Mouse (Mus musculus) heart, embryonic 15.5 days (tissue): ENCODE results near the gene Msl1. TPM values are rescaled to one million over a fixed set of nuclear protein-coding genes. Genes with fewer than 3 reads are reported as not detected.

Experiments used
- ATAC-seq: fragments of 200-750 bp; cut with Nextera tagmentation; replicated peaks from 2 replicates; pipeline ENCODE4 v1.8.0; 2017; ENCODE audit warnings: low read depth, moderate TSS enrichment; ENCODE audit not compliant: insufficient number of reproducible peaks, insufficient read depth, low FRiP score
- H3K27ac ChIP-seq: fragments of 300-500 bp; sonication (generic); 2 replicates; pipeline ENCODE4 v1.5.1; 2015; ENCODE audit warnings: mild to moderate bottlenecking, inconsistent platforms
- H3K27me3 ChIP-seq: fragments of 300-500 bp; sonication (generic); 2 replicates; pipeline ENCODE4 v1.6.1; 2015; ENCODE audit warnings: inconsistent platforms
- H3K36me3 ChIP-seq: fragments of 300-500 bp; sonication (generic); 2 replicates; pipeline ENCODE4 v1.6.1; 2015; ENCODE audit warnings: mild to moderate bottlenecking, inconsistent platforms
- H3K4me1 ChIP-seq: fragments of 300-500 bp; sonication (generic); replicated peaks from 2 replicates; pipeline ENCODE4 v1.6.1; 2015; ENCODE audit warnings: inconsistent platforms
- H3K4me2 ChIP-seq: fragments of 300-500 bp; sonication (generic); 2 replicates; pipeline ENCODE4 v1.6.1; 2015; ENCODE audit warnings: inconsistent platforms, mild to moderate bottlenecking, moderate library complexity
- H3K4me3 ChIP-seq: fragments of 300-500 bp; sonication (generic); 2 replicates; pipeline ENCODE4 v1.5.1; 2015; ENCODE audit warnings: mild to moderate bottlenecking, inconsistent platforms
- H3K9ac ChIP-seq: fragments of 300-500 bp; sonication (generic); 2 replicates; pipeline ENCODE4 v1.6.1; 2015; ENCODE audit warnings: mild to moderate bottlenecking, inconsistent platforms
- H3K9me3 ChIP-seq: fragments of 300-500 bp; sonication (generic); replicated peaks from 2 replicates; pipeline ENCODE4 v1.6.1; 2016; ENCODE audit warnings: inconsistent platforms
- WGBS: fragments of 180-500 bp; shearing (Covaris S2); methylation state at CpG from one replicate; pipeline ENCODE4 v1.1.7; 2015; ENCODE audit warnings: mixed read lengths; 5-methylcytosine and 5-hydroxymethylcytosine counted together
- polyA plus RNA-seq: library from polyadenylated mRNA; unstranded; fragments of >200 nt; fragmentation: Nextera tagmentation; extraction: Ambion mirVana; gene quantifications from 2 replicates; pipeline ENCODE4 v1.2.1, GENCODE M21; 2015

Msl1 gene
- polyA plus RNA-seq: 15.5 and 17.2 TPM in 2 replicates

DNA sequence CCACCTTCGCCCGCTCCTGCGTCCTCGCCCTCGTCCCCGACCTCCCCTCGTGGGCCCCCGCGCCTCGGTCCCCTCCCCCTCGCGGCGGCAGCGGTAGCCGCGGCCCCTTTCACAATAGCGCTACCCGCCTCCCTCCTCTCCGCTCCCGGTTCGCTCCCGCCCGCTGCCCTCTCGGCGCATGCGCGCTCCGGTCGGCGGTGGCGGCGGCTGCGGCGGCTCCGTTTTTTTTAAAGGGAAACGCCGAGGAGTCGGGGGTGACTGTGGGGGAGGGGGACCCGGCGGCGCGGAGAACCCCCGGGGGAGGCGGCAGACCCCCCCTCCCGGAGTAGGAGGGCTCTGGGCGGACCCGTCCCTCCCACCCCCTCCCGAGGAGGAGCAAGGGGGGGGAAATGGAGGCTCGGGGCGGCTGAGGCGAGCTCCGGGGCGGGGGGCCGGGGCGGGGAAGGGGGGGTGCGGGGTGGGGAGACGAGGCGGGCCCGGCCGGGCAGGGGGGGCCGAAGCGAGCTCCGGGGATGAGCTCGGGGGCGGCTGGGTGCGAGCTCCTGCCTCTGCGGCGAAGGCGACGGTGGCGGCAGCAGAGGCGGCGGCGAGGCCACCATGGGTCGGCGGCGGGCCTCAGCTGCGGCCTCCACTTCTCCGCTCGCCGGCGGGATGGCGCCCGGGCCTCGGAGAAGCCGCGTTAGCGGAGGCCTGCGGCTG, at the start of gene Msl1:
Gene Msl1 (plus strand): TSS at position 502 of the 699 bp plus-strand sequence.
- peaks cover 29% of the 10 kb centered on the region for H3K4me1 ChIP-seq
- whole genome bisulfite sequencing: under 1% methylated on average over 61 of the region's 89 CpGs
- ATAC-seq: peak; percentile 73

GRCm38 (mm10) chr11:98745932-98746853, 49.1 kb upstream of the Msl1 start:
- H3K27ac ChIP-seq: peak overlapping the region; percentile 87
- WGBS: 40% methylated on average over 12 of the region's 12 CpGs
- H3K4me3 ChIP-seq: peak overlapping the region; percentile 31; the same call in 1 of the 2 replicates

More for the DNA sequence above, at the start of gene Msl1:
- H3K4me3 ChIP-seq: peak within 1 kb of the TSS; percentile 95
- no peaks in the 10 kb centered on the region for H3K27me3 ChIP-seq
- peak within 1 kb of the TSS; percentile 100 for H3K9ac ChIP-seq
- peak within 1 kb of the TSS; percentile 79 for H3K4me2 ChIP-seq
- H3K27ac ChIP-seq: peak within 1 kb of the TSS; percentile 100
- H3K36me3 ChIP-seq: peaks cover 13% of the 10 kb centered on the region
- H3K9me3 ChIP-seq: no peaks in the 10 kb centered on the region

GRCm38 (mm10) chr11:98746855-98747693, 48.2 kb upstream of the Msl1 start:
- Histone ChIP-seq H3K4me2 (peak overlapping the region; percentile 60), H3K36me3 (no peaks in the 10 kb centered on the region), H3K4me3 (peak overlapping the region; percentile 31), H3K27me3 (no peaks in the 10 kb centered on the region), H3K9ac (peak overlapping the region; percentile 41; the same call in 1 of the 2 replicates), H3K4me1 (peaks cover 94% of the 10 kb centered on the region), H3K27ac (peak overlapping the region; percentile 87), H3K9me3 (no peaks in the 10 kb centered on the region)
- 3% methylated on average over 19 of the region's 19 CpGs for WGBS
- ATAC-seq: peak; percentile 51

More at GRCm38 (mm10) chr11:98745932-98746853, 49.1 kb upstream of the Msl1 start:
- Histone ChIP-seq H3K4me2 (peak overlapping the region; percentile 60), H3K27me3 (no peaks in the 10 kb centered on the region), H3K36me3 (no peaks in the 10 kb centered on the region), H3K4me1 (peaks cover 86% of the 10 kb centered on the region), H3K9me3 (no peaks in the 10 kb centered on the region), H3K9ac (peak overlapping the region; percentile 41; the same call in 1 of the 2 replicates)
- ATAC-seq: no peak

GRCm38 (mm10) chr11:98747804-98748505, 47.4 kb upstream of the Msl1 start:
- Histone ChIP-seq H3K4me1 (peaks cover 99% of the 10 kb centered on the region), H3K4me3 (0 out of 2 replicates have a peak overlapping the region, but pooled peaks have one; percentile 7), H3K27me3 (no peaks in the 10 kb centered on the region), H3K27ac (peak overlapping the region; percentile 92), H3K9ac (0 out of 2 replicates have a peak overlapping the region, but pooled peaks have one; percentile 19), H3K4me2 (peak overlapping the region; percentile 54), H3K9me3 (no peaks in the 10 kb centered on the region), H3K36me3 (0 out of 2 replicates have a peak, but pooled peaks cover 1% of the 10 kb centered on the region)
- 28% methylated on average over 6 of the region's 6 CpGs for WGBS
- ATAC-seq: no peak

DNA sequence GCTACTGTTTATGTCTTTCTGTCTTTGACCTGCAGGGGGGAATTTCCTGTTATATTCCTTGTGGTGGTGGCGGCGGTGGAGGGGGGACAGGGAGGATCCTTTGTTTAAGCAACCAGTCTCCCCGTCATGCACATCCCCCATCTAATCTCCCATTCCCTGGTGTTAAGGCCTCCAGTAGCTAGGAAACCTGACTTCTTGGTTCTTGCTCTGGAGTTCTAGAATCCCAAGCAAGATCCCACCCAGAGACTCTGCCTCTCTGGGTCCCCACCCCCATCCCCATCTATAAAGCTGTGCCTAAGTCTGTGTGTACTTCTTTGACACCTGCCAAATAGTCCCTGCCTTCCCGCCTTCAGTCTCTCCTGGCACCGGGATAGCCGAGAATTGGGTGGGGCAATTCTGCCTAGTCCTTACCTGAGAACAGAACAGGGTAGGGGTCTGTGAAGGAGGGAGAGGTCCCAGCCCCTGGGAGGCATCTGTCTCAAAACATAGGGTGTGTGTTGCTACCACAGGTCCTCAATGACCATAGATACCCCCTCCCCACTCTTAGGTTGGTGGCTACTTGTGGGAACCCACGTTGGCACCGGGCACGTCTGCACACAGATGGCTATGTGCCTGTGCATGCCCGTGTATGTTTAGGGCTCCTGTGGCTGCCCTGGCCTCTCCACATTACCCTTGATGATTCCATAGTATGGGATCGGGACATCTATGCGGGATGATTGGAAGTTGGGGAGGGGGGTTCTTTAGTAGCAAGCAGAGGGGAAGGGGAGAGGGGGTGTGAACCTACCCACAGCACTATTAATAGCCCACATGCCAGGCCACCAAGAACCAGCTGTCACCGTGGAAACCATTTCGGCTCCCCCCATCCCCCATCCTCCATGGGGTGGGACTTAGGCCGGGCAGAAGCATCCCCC, 46.6 kb upstream of the Msl1 start:
- Histone ChIP-seq H3K4me3 (0 out of 2 replicates have a peak overlapping the region, but pooled peaks have one; percentile 6), H3K36me3 (peaks cover 10% of the 10 kb centered on the region; the same call in 1 of the 2 replicates), H3K27ac (peak overlapping the region; percentile 92), H3K27me3 (no peaks in the 10 kb centered on the region), H3K4me1 (peaks cover 99% of the 10 kb centered on the region), H3K9ac (0 out of 2 replicates have a peak overlapping the region, but pooled peaks have one; percentile 27), H3K4me2 (peak overlapping the region; percentile 54), H3K9me3 (no peaks in the 10 kb centered on the region)
- WGBS: 32% methylated on average over 15 of the region's 15 CpGs
- no peak for ATAC-seq

- Histone ChIP-seq H3K4me2 (peak overlapping the region; percentile 54), H3K27me3 (no peaks in the 10 kb centered on the region), H3K9ac (0 out of 2 replicates have a peak overlapping the region, but pooled peaks have one; percentile 41), H3K9me3 (no peaks in the 10 kb centered on the region), H3K4me3 (no peak overlapping the region), H3K36me3 (peaks cover 11% of the 10 kb centered on the region; the same call in 1 of the 2 replicates), H3K4me1 (peaks cover 99% of the 10 kb centered on the region), H3K27ac (peak overlapping the region; percentile 92)
- 23% methylated on average over 5 of the region's 5 CpGs for WGBS
- ATAC-seq: no peak
These were observed 45.6 kb upstream of the Msl1 start for GRCm38 (mm10) chr11:98749716-98750115.

GRCm38 (mm10) chr11:98750351-98751201, 44.7 kb upstream of the Msl1 start:
- H3K36me3 ChIP-seq: peaks cover 11% of the 10 kb centered on the region; the same call in 1 of the 2 replicates
- peak overlapping the region; percentile 41; the same call in 1 of the 2 replicates for H3K9ac ChIP-seq
- no peaks in the 10 kb centered on the region for H3K27me3 ChIP-seq
- H3K9me3 ChIP-seq: no peaks in the 10 kb centered on the region
- H3K27ac ChIP-seq: peak overlapping the region; percentile 92
- peak; percentile 14 for ATAC-seq
- peak overlapping the region; percentile 54 for H3K4me2 ChIP-seq
- H3K4me3 ChIP-seq: peak overlapping the region; percentile 22
- peaks cover 97% of the 10 kb centered on the region for H3K4me1 ChIP-seq
- 19% methylated on average over 17 of the region's 17 CpGs for WGBS

DNA sequence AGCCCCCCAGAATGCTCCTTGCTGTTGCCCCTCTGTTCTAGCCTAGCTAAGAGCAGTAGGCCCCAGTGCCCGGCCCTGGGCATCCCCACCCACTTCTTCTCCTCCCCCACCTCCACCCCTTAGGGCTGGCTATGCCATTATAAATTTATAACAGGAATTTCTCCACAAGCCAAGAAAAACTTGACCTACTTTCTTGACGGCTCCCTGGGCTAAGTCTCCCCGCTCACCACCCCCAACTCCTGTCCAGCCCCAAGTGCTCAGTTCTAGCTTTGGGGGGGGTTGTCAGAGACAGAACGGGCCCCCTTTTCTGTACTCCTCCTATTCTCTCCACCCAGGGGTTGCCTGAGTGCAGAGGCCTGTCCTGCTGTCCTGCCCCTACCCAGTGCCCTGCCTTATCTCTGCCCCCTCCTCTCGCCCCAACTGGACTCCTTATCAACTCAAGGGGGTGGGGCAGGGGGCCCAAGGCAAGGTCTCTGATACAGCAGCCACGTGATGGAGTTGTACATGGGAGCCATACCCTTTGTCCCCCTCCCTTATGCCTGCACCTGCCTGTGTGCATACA, 44.0 kb upstream of the Msl1 start:
- peak overlapping the region; percentile 41 for H3K9ac ChIP-seq
- peak overlapping the region; percentile 54 for H3K4me2 ChIP-seq
- 8% methylated on average over 6 of the region's 6 CpGs for WGBS
- no peaks in the 10 kb centered on the region for H3K27me3 ChIP-seq
- peaks cover 13% of the 10 kb centered on the region for H3K36me3 ChIP-seq
- peak overlapping the region; percentile 22 for H3K4me3 ChIP-seq
- peaks cover 97% of the 10 kb centered on the region for H3K4me1 ChIP-seq
- H3K27ac ChIP-seq: peak overlapping the region; percentile 92
- ATAC-seq: peak; percentile 53
- H3K9me3 ChIP-seq: no peaks in the 10 kb centered on the region
